Mouse (Mus musculus) cortical plate, adult 2 months (tissue): Measurements from ENCODE around the gene A630001G21Rik.

Experiments
- CTCF ChIP-seq: fragments of 200-500 bp; IDR thresholded peaks from 2 replicates; pipeline ENCODE4 v1.5.1; 2011; ENCODE audit warnings: mild to moderate bottlenecking, control low read depth, low read length; ENCODE audit not compliant: insufficient read depth; ENCODE audit errors: extremely low read depth
- POLR2A ChIP-seq: fragments of 200-500 bp; IDR thresholded peaks from 2 replicates; pipeline ENCODE4 v1.6.1; 2011; ENCODE audit warnings: mild to moderate bottlenecking, low read length, control low read depth; ENCODE audit not compliant: insufficient read depth; ENCODE audit errors: extremely low read depth

DNA sequence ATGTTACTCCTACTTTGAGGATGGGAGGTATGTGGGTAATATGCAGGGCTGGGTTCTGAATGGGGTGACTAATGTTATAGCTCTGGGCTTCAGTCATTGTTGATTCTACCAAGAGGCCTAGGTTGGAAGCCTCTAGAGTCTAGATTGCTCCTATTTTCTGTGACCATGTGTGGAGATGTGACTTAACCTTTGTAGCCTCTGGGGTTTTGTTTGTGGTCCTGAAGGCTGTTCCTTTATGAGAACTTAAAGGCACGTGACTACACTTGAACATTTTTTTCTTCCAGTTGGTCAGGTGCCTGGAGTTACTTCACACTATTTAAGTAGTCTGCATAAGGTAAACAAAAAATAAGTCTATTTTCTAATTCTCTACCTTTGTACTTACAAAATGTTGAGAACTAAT, 21.3 kb upstream of the A630001G21Rik start:
- TF ChIP-seq CTCF (no peak), POLR2A (no peak)
